In the genomic region with DNA sequence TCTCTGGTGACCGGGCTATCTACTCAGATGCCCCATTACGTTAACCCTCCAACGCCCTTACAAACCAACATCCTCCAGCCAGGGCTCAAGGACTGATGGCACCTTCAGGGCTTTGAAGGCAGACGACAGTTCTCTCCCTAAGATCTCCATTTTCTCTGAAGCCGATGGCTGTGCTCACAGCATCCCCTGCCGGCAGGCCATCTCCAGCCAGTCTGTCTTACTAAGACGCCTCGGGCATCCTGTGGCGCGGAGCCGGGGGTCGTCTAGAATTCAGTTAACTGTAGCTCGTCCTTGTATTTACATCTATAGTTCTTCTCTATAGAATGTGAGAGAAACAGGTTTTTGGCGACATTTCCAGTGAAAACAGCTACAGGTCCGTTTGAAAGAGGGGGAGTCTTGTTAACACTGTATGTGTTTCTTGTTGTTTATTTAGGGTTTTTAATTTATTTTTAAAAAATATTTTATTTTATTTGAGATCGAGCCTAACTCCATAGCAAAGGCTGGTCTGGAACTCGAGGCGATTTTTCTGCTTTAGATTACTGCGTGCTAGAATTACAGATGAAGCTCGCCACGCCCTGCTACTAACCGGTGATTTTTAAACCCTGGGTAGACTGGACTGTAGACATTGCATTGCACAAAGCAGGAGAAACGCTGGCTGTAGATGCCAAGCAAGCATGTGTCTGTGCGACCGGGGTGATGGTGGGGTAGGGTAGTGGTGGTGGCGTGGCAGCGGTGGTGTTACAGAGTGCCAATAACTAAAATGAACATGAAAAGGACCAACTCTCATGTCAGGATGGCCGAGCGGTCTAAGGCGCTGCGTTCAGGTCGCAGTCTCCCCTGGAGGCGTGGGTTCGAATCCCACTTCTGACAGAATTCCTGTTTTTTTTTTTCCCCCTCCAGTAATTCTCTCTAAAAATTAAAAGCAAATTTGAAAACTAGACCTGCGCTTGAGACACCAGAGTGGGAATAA, we compare ENCODE assay signal across 8 mouse cellular contexts. TPM values are rescaled to one million over a fixed set of nuclear protein-coding genes. Genes with fewer than 3 reads are reported as not detected.
A peak's percentile ranks its signal among the peaks of the same experiment; 100 is the strongest.
DNase-seq lines count a peak whose midpoint lies in the region; ATAC-seq and TF ChIP-seq lines count a peak whose summit lies in the region.

No protein-coding gene starts in this region.

- peak overlapping the region; percentile 72 for H3K4me3 ChIP-seq in bone marrow, adult 2 months (replicated peaks; ENCODE audit: control insufficient read depth, low read depth, low read length)
- peak overlapping the region; percentile 56 for H3K4me3 ChIP-seq in embryonic facial prominence, embryonic 15.5 days (replicated peaks)
- peak overlapping the region; percentile 65 for H3K4me3 ChIP-seq in heart, embryonic 10.5 days
- peak overlapping the region; percentile 43 for H3K4me3 ChIP-seq in kidney, embryonic 14.5 days (ENCODE audit: low read length)

- TF ChIP-seq POLR2A in bone marrow, adult 2 months (IDR thresholded peaks at IDR 0.05; ENCODE audit: borderline replicate concordance, control insufficient read depth, low read depth, low read length), result no peak

- DNase-seq in B cell, adult 2 months, result peak; percentile 81 to 83
- DNase-seq in heart, embryonic 10.5 days (ENCODE audit: low spot score), result peak; percentile 94
- peak; percentile 89 for DNase-seq in liver
- DNase-seq in monocyte, adult 2 months (ENCODE audit: low read depth in 1 of 2, low spot score in 2 of 2), result peak; percentile 37 to 63
- DNase-seq in splenic B cell, adult 2 months (ENCODE audit: low read depth, low spot score), result peak; percentile 87

- H3K4me2 ChIP-seq in embryonic facial prominence, embryonic 15.5 days (replicated peaks), result peak overlapping the region; percentile 62
- peak overlapping the region; percentile 44 for H3K4me2 ChIP-seq in kidney, embryonic 14.5 days (replicated peaks; ENCODE audit: low read depth, low read length)

- H3K27me3 ChIP-seq in embryonic facial prominence, embryonic 15.5 days, result peaks cover 4% of the 10 kb centered on the region; the same call in 1 of the 2 replicates
- peaks cover 10% of the 10 kb centered on the region for H3K27me3 ChIP-seq in heart, embryonic 10.5 days (ENCODE audit: insufficient read depth, poor library complexity, severe bottlenecking)
- no peaks in the 10 kb centered on the region for H3K27me3 ChIP-seq in kidney, embryonic 14.5 days (ENCODE audit: control insufficient read depth, insufficient read depth, low read length)
- no peaks in the 10 kb centered on the region for H3K27me3 ChIP-seq in splenic B cell, adult 2 months (ENCODE audit: control insufficient read depth, insufficient read depth, low read length, poor library complexity, severe bottlenecking)

- H3K9me3 ChIP-seq in embryonic facial prominence, embryonic 15.5 days (replicated peaks), result no peaks in the 10 kb centered on the region
- no peaks in the 10 kb centered on the region for H3K9me3 ChIP-seq in heart, embryonic 10.5 days
- H3K9me3 ChIP-seq in kidney, embryonic 14.5 days (ENCODE audit: control insufficient read depth, low read length), result no peaks in the 10 kb centered on the region

- peak overlapping the region; percentile 50 for H3K27ac ChIP-seq in bone marrow, adult 2 months (ENCODE audit: control insufficient read depth, insufficient read depth, low read depth, low read length, poor library complexity)
- peak overlapping the region; percentile 72; the same call in 1 of the 2 replicates for H3K27ac ChIP-seq in embryonic facial prominence, embryonic 15.5 days (replicated peaks)
- peak overlapping the region; percentile 8; the same call in 1 of the 2 replicates for H3K27ac ChIP-seq in heart, embryonic 10.5 days
- no peak overlapping the region; the same call in 1 of the 2 replicates for H3K27ac ChIP-seq in kidney, embryonic 14.5 days (ENCODE audit: low read depth, low read length)

- peak overlapping the region; percentile 12; the same call in 1 of the 2 replicates for H3K9ac ChIP-seq in embryonic facial prominence, embryonic 15.5 days
- peak overlapping the region; percentile 40; the same call in 1 of the 2 replicates for H3K9ac ChIP-seq in kidney, embryonic 14.5 days (ENCODE audit: low read depth, low read length)

- under 1% methylated on average over 35 of the region's 35 CpGs for WGBS in bone marrow, adult 2 months
- WGBS in embryonic facial prominence, embryonic 15.5 days, result under 1% methylated on average over 35 of the region's 35 CpGs
- 1% methylated on average over 35 of the region's 35 CpGs for WGBS in heart, embryonic 10.5 days
- WGBS in kidney, embryonic 14.5 days, result under 1% methylated on average over 35 of the region's 35 CpGs

- no peaks in the 10 kb centered on the region for H3K36me3 ChIP-seq in embryonic facial prominence, embryonic 15.5 days
- no peaks in the 10 kb centered on the region for H3K36me3 ChIP-seq in heart, embryonic 10.5 days
- H3K36me3 ChIP-seq in kidney, embryonic 14.5 days (ENCODE audit: control insufficient read depth, insufficient read depth, low read length), result no peaks in the 10 kb centered on the region
- no peaks in the 10 kb centered on the region for H3K36me3 ChIP-seq in splenic B cell, adult 2 months (ENCODE audit: control insufficient read depth, insufficient read depth, low read length, poor library complexity, severe bottlenecking)

- peak; percentile 88 for ATAC-seq in embryonic facial prominence, embryonic 15.5 days (ENCODE audit: insufficient number of reproducible peaks, low FRiP score, low TSS enrichment, low read depth)
- peak; percentile 82 for ATAC-seq in kidney, embryonic 14.5 days (ENCODE audit: low FRiP score, low TSS enrichment)

- no peaks in the 10 kb centered on the region; the same call in 1 of the 2 replicates for H3K4me1 ChIP-seq in bone marrow, adult 2 months (ENCODE audit: control insufficient read depth, insufficient read depth, low read length)
- H3K4me1 ChIP-seq in embryonic facial prominence, embryonic 15.5 days, result no peaks in the 10 kb centered on the region
- peaks cover 23% of the 10 kb centered on the region for H3K4me1 ChIP-seq in heart, embryonic 10.5 days
- no peaks in the 10 kb centered on the region for H3K4me1 ChIP-seq in kidney, embryonic 14.5 days (ENCODE audit: control insufficient read depth, insufficient read depth, low read length)

- TF ChIP-seq CTCF in bone marrow, adult 2 months (IDR thresholded peaks at IDR 0.05; ENCODE audit: control insufficient read depth, insufficient read depth, low read length), result peak; percentile 87

RNA-seq across cellular contexts. Expression of a gene that starts 7.1 kb away (rescaled TPM):
- not detected in 2 replicates for polyA plus RNA-seq in bone marrow, adult 2 months (2011; ENCODE audit: insufficient read depth, insufficient read length, low replicate concordance, missing spikeins)
- polyA plus RNA-seq in embryonic facial prominence, embryonic 15.5 days (2015; fragmentation: Nextera tagmentation; extraction: Ambion mirVana), result 10.9 and 14.2 TPM in 2 replicates
- 0.20 and 1.1 TPM in 2 replicates for polyA plus RNA-seq in heart, embryonic 10.5 days (2016; fragmentation: Nextera tagmentation; extraction: Ambion mirVana)
- polyA plus RNA-seq in kidney, embryonic 14.5 days (2014; fragmentation: Nextera tagmentation; extraction: Ambion mirVana), result 13.5 and 19.3 TPM in 2 replicates

RNA-seq across cellular contexts. Expression of a gene that starts 36.7 kb away (rescaled TPM):
- polyA plus RNA-seq in bone marrow, adult 2 months (2011; ENCODE audit: insufficient read depth, insufficient read length, low replicate concordance, missing spikeins), result 32.9 and 36.3 TPM in 2 replicates
- 118 and 120 TPM in 2 replicates for polyA plus RNA-seq in embryonic facial prominence, embryonic 15.5 days (2015; fragmentation: Nextera tagmentation; extraction: Ambion mirVana)
- polyA plus RNA-seq in heart, embryonic 10.5 days (2016; fragmentation: Nextera tagmentation; extraction: Ambion mirVana), result 131 and 141 TPM in 2 replicates
- polyA plus RNA-seq in kidney, embryonic 14.5 days (2014; fragmentation: Nextera tagmentation; extraction: Ambion mirVana), result 58.7 and 59.7 TPM in 2 replicates

RNA-seq across cellular contexts. Expression of a gene that starts 42.3 kb away (rescaled TPM):
- 0.57 TPM in 1 of 2 replicates, not detected in the other for polyA plus RNA-seq in bone marrow, adult 2 months (2011; ENCODE audit: insufficient read depth, insufficient read length, low replicate concordance, missing spikeins)
- polyA plus RNA-seq in embryonic facial prominence, embryonic 15.5 days (2015; fragmentation: Nextera tagmentation; extraction: Ambion mirVana), result not detected in 2 replicates
- not detected in 2 replicates for polyA plus RNA-seq in heart, embryonic 10.5 days (2016; fragmentation: Nextera tagmentation; extraction: Ambion mirVana)
- polyA plus RNA-seq in kidney, embryonic 14.5 days (2014; fragmentation: Nextera tagmentation; extraction: Ambion mirVana), result not detected in 2 replicates
